Mouse (Mus musculus): ENCODE measurements around the gene Kat6b. TPM values are rescaled to one million over a fixed set of nuclear protein-coding genes. Genes with fewer than 3 reads are reported as not detected.
A peak's percentile ranks its signal among the peaks of the same experiment; 100 is the strongest.

Kat6b gene
- total RNA-seq, 2 experiments from 2014 or later: 80.4 to 91.7 TPM

DNA sequence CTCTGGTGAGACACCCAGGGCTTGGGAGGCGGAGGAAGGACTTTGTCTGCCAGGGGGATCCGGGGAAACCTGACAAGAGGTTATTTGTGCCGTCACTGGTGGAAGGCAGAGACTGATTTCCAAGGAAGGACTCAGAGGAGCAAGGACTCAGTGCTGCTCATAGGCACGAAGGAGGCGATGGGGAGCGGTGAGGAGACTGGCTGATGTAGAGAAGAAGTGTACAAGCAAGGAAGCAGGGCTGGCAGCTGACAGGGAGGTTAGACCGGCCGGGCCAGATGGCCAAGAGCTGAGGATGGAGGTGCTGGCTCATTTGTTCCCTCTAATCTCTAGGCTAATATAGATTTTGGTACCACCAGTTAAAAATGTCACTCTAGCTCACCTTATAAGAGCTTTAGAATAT lies 72.8 kb downstream of the Kat6b start:
- DNase-seq: peak; percentile 16
- intact Hi-C loops (cut with DNase I): no loop called here

DNA sequence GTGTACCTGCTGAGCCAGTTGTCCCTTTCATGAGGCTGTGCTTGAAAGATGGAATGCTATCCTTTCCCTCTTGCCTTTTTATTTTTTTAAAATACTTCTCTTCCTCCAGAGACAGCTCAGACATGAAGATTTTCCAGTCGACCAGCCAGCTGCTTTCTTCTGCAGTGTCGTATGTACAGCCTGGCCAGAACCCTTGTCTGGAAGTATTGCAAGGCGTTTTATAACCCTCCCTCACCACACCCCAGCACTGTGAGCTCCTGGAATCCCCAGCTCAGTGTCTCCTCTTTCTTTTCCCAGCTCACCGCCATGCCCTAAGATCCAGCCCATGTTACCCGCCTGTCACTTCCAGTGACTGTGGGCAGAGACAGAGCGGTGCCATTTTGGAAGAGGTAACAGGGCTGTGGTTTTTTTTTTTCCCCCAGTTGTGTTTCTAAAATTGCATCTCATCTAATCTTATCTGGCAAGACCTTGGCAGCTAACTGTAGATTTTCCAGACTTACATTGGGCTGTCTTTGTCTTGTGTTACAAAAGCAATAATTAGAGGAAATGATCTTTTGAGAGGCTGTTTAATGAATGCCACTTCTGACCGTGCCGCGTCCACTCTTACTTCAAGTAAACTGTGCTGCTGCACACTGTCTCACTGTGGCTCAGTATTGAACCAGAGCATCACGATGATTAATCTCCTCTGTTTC lies 77.4 kb downstream of the Kat6b start:
- no peak for DNase-seq

DNA sequence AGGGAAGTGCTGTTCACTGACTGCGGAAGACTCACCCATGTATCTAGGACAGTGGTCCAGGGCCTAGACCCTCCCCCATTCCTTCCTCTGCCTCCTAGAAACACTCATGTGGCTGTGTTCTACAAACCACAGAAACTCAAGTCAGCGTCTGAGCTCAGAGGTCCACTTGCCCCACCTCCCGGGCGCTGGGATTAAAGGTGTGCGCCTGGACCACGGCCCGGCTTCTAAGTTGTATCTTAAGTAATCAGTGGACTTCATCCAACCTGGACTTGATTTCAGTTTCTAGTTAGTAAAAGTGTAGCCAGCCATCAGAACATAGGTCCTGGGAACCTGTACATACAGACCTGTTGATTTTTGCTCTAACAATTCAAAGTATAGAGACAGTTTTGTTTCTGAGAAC lies 78.2 kb downstream of the Kat6b start:
- DNase-seq: no peak
- intact Hi-C loops (cut with DNase I): no loop called here

More for the DNA sequence above, 77.4 kb downstream of the Kat6b start:
- intact Hi-C loops (cut with DNase I): no loop called here

DNA sequence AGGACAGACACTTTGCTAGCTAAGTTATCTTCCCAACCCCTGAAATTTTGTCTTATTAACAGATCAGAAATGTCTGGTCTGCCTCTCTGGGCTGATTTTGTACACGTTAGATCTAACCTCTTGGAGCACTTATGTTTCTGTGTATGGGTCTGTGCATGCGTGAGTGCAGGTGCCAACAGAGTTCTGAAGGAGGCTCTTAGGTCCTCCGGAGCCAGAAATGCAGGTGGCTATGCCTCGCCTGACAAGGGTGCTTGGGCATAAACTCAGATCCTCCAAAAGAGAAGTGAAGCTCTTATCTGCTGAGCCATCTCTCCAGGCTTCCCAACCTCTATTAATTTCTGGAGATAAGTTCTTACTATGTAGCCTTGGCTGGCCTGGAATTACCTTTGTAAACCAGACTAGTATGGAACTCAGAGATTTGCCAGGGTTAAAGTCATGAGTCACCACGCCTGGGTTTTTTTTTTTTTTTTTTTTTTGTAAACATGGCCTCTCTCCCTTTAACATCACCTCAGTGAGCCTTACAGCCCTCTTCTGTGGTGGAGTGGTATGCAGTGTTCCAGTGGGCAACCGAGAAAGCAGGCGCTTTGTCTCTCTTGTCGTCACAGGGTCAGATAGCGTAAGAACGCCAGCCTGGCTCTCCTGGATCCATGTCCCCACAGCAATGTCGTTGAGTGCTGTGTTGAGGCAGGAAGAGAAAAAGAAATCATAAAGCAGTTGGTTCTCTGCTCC lies 79.4 kb downstream of the Kat6b start:
- intact Hi-C loops (cut with DNase I): no loop called here
- DNase-seq: no peak

DNA sequence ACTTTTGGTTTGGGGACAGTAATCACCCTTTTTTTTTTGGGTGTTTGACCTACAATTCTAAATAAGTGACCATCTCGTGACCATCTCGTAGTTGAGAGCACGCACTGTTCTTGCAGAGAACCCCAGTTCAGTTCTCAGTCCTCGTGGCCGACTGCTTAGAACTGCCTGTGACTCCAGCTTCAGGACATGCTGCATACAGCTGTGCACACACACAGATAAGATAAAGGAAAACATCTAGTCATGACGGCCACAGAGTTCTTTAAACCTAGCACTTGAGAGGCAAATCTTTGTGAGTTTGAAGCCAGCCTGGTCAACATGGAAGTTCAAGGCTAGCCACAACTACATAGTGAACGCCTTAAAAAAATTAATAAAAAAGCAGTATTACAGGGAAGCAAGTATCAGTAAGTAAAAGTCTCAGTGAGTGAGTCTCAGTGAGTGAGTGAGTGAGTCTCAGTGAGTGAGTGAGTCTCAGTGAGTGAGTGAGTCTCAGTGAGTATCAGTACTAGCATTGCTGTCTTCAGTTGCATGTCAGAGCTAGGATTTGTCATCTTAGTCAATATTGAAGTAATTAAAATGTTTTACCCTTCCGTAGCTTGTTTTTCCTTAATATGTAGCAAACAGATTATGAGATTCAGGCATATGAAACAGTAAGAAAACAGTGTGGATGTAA lies 80.3 kb downstream of the Kat6b start:
- intact Hi-C loops (cut with DNase I): no loop called here
- no peak for DNase-seq

DNA sequence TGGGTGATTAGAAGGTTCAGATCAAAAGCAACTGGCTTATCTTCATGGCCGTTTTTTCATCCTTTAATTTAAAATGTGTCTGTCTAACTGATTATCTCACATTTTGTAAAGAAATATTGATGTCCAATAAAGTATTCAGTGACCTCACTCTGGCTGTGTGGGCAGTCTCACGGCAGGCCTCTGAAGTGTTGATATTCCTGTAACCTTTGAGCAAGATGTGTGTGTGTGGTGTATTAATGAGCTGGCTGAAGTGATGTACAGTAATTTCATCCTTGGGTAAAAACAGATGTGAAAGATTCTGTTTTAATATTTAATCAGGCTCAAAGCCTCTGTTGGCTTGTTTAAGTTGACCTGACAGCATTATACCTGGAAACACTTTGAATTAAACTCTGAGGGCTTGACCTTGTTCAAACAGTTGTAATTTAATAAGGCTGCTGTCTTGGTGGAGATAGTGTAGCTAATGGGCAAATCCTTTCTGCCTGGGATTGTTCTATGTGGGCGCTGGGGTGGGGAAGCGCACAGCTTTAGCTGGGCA lies 82.4 kb downstream of the Kat6b start:
- intact Hi-C loops (cut with DNase I): no loop called here
- no peak for DNase-seq

DNA sequence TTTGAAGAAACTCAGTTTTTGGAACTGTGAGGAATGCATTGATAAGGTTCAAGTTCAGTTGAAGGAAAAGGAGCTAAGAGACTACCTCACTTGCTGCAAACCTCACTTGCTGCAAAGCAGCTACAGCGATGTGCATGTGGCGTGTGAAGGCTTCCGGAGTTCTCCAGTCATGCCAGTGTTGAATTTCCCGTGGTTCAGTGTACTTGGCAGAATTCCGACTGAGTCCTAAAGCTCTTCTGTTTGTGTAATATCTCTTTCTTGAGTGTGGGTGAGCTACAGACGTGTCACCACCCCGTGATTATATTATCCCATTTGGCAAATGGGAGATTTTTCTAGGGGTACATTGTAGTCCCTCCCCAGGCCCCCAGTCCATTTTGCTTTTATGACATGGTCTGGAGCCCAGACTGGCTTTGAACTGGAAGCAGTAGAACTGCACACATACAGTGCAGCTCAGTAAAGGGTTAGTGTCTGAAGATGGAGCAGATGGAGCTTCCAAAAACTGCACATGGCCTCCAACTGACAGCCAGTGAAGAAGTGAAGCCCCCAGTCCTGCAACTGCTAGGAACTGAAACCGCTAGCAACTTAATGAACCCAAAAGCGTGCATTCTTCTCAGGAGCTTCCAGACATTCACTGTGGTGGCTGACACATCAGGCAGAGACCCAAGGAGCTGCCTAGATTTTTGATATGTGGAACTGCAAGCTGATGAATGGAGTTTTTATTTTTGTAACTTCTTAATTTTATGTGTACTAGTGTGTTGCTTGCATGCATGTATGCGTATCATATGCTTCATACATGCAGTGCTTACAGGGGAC lies 84.5 kb downstream of the Kat6b start:
- intact Hi-C loops (cut with DNase I): no loop called here
- DNase-seq: no peak

DNA sequence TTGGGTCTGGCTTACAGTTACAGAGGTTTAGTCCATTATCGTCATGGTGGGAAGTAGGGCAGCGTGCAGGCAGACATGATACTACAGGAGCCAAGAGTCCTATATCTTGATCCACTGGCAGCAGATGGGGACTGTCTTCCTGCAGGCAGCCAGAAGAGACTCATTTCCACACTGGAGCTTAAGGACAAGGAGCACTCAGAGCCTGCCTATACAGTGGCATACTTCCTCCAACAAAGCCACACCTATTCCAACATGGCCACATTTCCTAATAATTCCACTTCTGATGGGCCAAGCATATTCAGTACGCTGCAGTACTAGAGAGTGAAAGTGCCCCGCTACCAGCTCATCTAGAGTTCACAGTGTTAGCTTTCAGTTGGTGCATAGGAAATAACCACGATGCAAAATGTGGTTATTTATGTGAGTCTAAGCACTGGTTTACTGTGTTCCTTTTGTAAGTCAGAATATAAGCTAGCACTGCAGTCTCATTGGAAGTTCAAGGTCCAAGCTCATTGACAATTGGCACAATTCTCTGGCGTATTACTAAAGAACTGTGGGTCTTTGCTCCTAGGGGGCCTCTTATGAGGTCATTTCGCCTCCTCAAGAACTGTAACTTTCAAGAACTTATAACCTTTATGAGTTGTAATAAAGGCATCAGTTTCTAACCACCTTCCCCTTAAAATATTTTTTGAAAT lies 86.2 kb downstream of the Kat6b start:
- intact Hi-C loops (cut with DNase I): no loop called here
- no peak for DNase-seq

DNA sequence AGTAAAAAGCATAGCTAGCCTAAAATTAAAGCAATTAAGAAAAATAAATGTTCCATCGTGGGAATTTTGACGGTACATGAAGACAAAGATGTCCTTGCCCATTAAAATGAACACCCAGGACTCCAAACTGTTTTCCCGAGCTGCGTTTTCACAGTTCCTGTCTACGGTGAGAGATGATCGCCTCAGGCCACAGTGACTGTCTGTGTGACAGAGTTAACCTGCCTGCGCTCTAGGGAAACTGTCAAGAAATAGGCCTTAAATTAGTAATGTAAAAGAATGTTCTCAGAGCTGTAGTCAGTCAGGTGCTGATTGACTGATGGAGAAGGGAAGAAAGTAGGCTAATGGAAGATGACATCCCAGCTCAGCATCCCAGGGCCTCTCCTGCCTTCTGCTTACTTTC lies 87.6 kb downstream of the Kat6b start:
- intact Hi-C loops (cut with DNase I): no loop called here

DNA sequence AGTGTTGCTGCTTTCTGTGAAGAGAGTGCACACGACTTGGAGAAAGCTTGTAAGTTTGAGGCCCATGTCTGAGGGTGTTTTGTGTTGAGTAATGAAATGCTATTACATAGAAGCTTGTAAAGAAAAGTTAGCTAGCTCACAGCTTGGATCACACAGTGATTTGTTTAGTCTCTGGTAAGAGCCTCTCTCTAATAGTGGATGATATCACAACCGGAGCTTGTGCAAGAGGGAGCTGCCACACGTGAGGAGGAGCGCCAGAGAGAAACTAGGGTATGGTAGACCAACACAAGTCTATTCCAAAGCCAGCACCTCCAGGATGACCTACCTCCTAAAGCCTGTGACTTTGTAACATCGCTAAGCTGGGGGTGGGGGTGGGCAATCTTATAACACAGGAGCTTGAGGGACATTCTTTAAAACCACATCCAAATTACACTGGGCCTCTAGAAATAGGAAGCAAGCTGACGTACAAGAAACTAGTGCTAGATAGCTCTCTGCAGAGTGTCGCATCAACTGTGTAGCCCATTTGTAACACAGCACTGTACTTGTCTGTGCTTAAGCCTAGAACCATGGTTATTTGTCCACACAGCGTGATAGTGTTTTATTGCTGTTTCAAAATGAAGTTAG lies 93.6 kb downstream of the Kat6b start:
- DNase-seq: no peak
- intact Hi-C loops (cut with DNase I): no loop called here

More for the DNA sequence above, 87.6 kb downstream of the Kat6b start:
- no peak for DNase-seq

DNA sequence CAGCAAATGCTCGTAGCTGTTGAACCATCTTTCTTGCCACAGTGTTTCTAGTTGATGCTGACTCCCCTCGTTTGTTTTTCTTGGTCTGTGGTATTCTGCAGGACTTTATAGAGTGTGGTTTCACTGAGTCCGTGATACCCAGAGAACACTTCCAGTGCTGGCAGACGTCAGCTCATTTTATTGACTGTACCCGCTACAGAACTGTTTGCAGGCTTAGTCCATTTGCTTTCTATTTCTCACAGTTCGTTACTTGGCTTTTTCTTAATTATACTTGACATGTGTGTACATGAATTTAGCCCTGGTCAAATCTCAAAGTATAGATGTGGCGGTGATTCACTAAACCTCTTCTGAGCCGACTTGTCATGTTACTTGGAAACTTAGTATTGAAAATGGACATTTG lies 95.6 kb downstream of the Kat6b start:
- DNase-seq: no peak
- intact Hi-C loops (cut with DNase I): no loop called here

DNA sequence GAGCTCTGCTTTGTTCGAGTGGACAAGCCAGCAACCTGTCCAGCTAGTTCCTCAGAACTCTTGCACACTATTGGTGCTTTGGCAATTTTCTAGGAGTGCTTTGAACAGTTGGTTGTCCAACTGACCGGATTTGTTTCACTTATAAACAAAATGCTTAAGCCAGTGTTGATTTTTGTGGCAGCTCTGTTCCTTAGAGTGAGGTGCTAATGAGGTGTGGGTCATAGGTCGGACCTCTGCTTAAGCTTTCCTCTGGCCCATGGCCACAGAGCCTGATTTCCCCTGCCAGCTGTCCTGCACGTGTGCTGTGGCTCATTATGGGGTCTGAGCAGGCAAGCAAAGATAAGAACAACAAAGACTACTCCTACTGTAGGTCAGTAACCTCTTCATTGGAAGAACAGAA lies 100.0 kb downstream of the Kat6b start:
- intact Hi-C loops (cut with DNase I): no loop called here
- DNase-seq: no peak

DNA sequence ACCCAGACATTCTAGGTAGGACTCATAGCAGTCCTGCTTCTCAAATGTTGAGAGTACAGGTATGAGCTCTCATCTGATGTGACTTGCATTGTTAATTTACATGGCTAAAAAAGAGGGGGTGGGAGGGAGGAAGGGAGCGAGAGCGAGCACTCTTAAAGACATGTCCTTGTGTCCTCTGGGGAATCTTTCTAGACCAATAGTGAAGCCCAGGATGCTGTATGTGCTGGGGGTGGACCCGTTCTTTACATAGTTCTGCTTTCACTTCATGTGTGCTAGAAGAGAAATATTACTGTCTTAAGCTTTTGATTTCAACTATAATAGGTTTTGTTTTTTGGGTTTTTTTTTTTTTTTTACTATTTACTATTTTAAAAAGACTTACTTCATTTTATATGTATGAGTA lies 101.1 kb downstream of the Kat6b start:
- intact Hi-C loops (cut with DNase I): no loop called here
- DNase-seq: no peak

DNA sequence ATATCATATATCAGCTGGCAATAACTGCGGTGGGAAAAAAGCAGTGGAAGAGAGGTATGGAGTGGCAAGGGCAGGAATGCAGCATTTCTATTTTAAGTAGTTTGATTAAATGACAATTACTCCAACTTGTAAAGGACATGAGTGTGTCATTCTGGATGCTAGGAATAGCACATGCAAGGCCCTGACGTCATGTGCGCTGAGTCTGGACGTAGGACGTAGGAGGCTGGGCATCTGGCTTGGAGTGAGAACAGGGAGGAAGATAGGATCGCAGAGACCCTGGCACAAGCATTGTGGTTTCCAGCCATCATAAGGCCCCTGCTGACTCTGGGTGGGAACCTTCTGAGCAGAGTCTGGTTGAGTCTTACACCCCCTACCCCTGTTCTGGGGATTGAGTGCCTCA lies 101.8 kb downstream of the Kat6b start:
- intact Hi-C loops (cut with DNase I): no loop called here
- DNase-seq: no peak

DNA sequence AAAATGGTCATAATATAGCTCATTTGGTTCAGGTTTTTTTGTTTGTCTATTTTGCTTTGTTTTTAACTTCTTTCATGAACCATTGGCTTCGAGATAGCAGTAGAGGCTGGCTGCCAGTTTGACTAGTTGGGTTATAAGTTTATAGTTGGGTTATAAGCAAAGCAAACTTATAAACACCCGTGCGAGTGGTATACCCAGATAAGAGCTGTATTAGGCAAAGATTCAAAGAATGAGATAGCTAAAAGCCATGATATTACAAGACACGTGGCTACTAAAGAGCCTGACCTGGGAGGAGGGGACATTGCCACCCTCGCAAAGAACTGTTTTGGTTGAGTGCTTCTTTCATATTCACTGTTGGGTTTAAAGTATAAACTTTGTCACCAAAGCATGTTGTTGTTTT lies 102.6 kb downstream of the Kat6b start:
- intact Hi-C loops (cut with DNase I): no loop called here
- no peak for DNase-seq

DNA sequence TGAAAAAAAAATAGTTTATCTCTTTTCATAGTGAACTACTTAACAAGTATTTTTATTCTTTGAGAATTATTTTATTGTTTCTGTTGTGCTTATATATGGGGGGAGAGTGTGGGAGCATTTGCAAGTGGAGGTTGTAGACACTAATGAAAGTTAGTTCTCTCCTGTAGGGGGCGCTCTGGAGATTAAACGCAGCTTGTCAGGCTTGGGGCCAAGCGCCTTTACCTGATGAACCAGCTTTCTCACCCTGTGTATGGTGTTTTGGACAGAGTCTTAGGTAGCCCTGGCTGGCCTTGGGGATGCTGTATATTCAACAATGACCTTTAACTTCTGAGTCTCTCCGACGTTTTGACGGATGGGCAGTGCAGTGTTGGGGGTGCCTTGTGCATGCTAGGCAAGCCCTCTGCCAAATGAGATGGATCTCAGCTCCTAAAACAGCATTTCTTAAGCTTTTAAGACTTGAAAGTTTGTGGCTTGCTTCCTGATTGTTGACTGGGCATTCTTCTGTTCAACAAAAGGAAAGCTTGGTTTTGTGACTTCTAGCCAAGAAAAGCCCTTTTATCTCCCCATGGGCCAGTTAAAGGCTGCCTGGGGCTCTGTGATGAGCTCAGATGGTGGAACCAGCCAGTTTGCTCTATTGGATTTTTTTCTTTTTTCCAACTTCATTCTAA lies 103.4 kb downstream of the Kat6b start:
- intact Hi-C loops (cut with DNase I): no loop called here
- DNase-seq: no peak

DNA sequence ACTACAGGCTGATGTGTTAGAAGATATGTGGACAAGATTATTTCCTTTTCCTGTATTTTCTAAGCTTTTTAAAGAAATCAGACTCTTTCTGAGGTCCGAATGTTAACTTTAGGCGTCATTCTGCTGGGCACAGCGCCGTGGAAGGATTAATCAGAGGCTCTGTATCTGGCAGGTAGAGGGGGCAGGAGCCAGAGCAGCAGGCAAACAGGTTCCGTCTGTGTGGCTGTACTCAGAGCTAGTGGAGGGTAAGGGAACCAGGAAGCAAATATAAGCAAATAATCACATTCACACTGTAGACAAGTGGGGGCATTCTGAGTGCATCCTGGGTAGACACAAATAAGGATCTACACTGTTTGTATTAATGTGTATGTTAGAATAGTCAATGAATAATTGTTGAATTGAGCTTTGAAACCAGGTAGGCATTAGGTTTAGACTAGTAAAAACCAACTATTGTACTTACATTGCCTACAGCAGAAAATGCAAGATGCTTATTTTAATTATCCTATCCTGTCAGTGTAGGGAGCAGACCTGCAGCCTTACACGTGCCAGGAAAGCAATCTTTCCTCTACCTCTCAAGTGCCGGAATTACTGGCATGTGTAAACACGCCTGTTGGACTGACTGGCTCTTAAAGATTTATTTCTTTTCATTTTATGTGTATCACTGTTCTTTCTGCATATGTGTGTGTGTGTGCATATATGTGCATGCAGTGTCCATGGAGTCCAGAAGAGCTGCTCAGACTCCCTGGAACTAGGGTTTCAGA lies 104.4 kb downstream of the Kat6b start:
- intact Hi-C loops (cut with DNase I): no loop called here

DNA sequence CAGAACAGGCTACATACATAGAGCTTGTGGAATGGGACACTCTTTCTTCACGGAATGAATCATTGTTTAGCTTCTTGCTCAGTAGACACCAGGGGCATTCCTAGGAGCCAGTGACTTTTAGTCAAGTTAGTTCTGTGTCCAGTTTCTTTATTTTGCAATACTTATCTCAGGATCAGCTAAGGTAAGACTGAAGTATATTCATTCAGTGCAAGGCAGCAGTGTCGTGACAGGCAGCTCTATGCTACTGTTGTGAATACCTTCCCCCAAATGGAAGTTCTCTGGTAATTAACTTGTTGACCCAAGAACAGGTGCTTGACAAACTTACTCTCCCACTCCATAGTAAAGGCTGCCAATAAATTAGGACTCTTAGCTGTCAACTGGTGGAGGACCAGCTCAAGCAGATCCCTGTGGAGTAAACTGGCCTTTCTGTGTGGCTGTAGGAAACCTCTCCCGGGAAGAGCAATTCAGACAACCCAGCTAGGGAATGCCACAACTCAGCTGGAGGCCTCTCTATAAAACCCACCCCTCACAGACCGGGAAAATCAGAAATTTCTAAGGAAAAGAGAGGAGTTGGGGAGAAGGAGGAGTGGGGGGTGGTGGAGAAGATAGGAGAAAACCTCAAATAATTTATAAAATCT lies 105.4 kb downstream of the Kat6b start:
- DNase-seq: no peak
- intact Hi-C loops (cut with DNase I): no loop called here

More for the DNA sequence above, 104.4 kb downstream of the Kat6b start:
- no peak for DNase-seq
